Mouse (Mus musculus) CH12.LX (cell line): ENCODE measurements at regions not wholly inside any gene's neighbourhood (a gene's known extent, or its start where the extent isn't known, plus 50 kb on each side); places are given as distances from the start of the nearest gene placed in this dataset.

Experiments used
- MAFK ChIP-seq: IDR thresholded peaks from 2 replicates; pipeline ENCODE4 v1.6.1; 2011; ENCODE audit warnings: low read length, improper control_type of control experiment; ENCODE audit not compliant: insufficient replicate concordance
- POLR2AphosphoS2 ChIP-seq: IDR thresholded peaks from 2 replicates; pipeline ENCODE4 v1.6.1; 2011; ENCODE audit warnings: low read depth, low read length, improper control_type of control experiment

DNA sequence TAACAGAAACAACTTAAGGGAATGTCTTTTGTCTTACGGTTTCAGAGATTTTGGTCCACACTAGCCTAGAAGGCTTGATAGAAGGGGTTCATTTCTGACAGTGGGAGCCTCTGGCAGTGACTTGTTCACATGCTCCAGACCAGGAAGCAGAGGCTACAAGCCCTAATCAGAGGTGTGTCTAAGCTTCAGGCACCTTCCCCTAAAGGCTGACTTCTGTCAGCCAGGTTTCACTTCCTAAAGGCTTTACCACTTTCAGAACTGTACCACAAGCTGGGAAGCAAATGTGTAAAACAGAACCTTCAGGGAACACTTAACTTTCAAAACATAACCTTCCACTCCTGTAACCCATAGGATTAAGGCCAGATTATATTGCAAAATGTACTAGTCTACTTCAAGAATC lies 180.9 kb downstream of the Galc start:
- no peak for TF ChIP-seq POLR2AphosphoS2
- no peak for TF ChIP-seq MAFK
